Mouse (Mus musculus): ENCODE results near the gene Foxp1. TPM values are rescaled to one million over a fixed set of nuclear protein-coding genes. Genes with fewer than 3 reads are reported as not detected.

Gene Foxp1
- polyA plus RNA-seq, 1 experiment from 2014 or later, result 45.3 TPM

DNA sequence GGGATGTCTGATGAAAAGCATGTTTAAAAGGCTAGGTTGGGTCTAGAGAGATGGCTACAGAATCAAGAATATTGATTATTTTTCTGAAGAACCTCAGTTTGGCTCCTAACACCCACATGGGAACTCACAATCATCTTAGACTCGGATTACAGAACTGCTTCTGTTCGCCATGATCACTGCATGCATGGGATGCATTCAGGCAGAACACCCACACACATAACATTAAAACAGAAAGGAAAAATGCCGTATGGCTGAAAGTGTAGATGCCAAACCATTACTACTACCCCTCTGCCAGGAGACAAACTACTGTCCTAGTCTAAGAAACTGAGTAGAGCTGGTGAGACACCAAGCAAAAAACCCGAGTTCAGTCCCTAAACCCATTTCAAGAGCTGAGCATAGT lies 192.4 kb downstream of the Foxp1 start:
- WGBS, result 91% methylated on average over 4 of the region's 4 CpGs
- no peak for TF ChIP-seq CTCF (IDR thresholded peaks at IDR 0.05; ENCODE audit: low read depth)
- no peaks in the 10 kb centered on the region for H3K9me3 ChIP-seq (ENCODE audit: control insufficient read depth)
- no peak overlapping the region for H3K4me3 ChIP-seq (ENCODE audit: low read depth, low read length)
- H3K27ac ChIP-seq (ENCODE audit: low read depth, low read length), result no peak overlapping the region
- no peaks in the 10 kb centered on the region; the same call in 1 of the 2 replicates for H3K36me3 ChIP-seq (ENCODE audit: control insufficient read depth, insufficient read depth)
- no peak for ATAC-seq
- H3K4me2 ChIP-seq (replicated peaks; ENCODE audit: low read depth), result no peak overlapping the region
- H3K4me1 ChIP-seq (replicated peaks; ENCODE audit: control insufficient read depth, insufficient read depth, low read length), result peaks cover 7% of the 10 kb centered on the region; the same call in 1 of the 2 replicates
- no peaks in the 10 kb centered on the region for H3K27me3 ChIP-seq (replicated peaks; ENCODE audit: control insufficient read depth, insufficient read depth, low read length)
- H3K9ac ChIP-seq (ENCODE audit: low read depth, low read length), result no peak overlapping the region

DNA sequence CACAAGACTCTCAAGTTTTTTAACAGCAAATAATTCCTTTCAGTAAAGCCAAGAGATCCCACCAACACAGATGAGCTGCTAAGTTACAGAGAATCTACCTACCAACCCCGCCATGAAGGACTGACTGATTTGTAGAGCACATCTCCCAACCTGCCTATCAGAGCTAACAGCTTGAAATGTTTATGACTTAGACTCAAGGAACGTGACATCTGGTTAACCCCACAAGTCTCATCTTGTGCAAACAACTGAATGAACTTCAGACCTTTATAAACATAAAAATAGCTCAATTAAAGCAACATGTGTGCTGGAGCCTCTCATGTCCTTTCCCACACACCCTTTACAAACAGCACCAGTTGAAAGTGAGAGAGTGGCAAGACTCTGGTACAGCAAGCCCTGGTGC lies 193.9 kb downstream of the Foxp1 start:
- H3K4me1 ChIP-seq (replicated peaks; ENCODE audit: control insufficient read depth, insufficient read depth, low read length), result 0 out of 2 replicates have a peak, but pooled peaks cover 7% of the 10 kb centered on the region
- 13% methylated on average over 2 of the region's 2 CpGs for WGBS
- H3K9me3 ChIP-seq (ENCODE audit: control insufficient read depth), result no peaks in the 10 kb centered on the region
- H3K4me3 ChIP-seq (ENCODE audit: low read depth, low read length), result no peak overlapping the region
- no peak overlapping the region for H3K9ac ChIP-seq (ENCODE audit: low read depth, low read length)
- H3K36me3 ChIP-seq (ENCODE audit: control insufficient read depth, insufficient read depth), result no peaks in the 10 kb centered on the region; the same call in 1 of the 2 replicates
- ATAC-seq, result peak; percentile 92
- no peak for TF ChIP-seq CTCF (IDR thresholded peaks at IDR 0.05; ENCODE audit: low read depth)
- H3K27me3 ChIP-seq (replicated peaks; ENCODE audit: control insufficient read depth, insufficient read depth, low read length), result no peaks in the 10 kb centered on the region
- H3K4me2 ChIP-seq (replicated peaks; ENCODE audit: low read depth), result no peak overlapping the region
- H3K27ac ChIP-seq (ENCODE audit: low read depth, low read length), result no peak overlapping the region

DNA sequence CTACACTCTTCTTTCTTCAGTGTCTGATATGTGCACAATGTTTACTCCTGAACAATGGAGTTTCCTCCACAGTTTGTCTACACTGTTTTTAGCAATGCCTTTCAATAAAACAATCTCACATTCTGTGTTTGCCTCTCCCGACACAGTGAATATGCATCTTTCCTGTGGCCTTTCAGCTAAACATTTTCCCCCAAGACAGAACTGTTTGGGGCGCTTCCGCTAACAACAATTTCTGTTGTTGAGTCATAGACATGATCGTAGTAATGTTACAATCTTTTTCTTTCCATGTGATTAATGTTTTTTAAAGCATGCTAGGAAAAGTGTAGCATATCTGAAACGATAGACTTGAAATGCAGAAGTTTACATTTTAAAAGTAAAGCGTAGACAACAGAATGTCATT lies 194.4 kb downstream of the Foxp1 start:
- TF ChIP-seq CTCF (IDR thresholded peaks at IDR 0.05; ENCODE audit: low read depth), result no peak
- H3K4me2 ChIP-seq (replicated peaks; ENCODE audit: low read depth), result no peak overlapping the region
- 63% methylated on average over 6 of the region's 6 CpGs for WGBS
- no peak overlapping the region for H3K9ac ChIP-seq (ENCODE audit: low read depth, low read length)
- H3K27ac ChIP-seq (ENCODE audit: low read depth, low read length), result no peak overlapping the region
- no peaks in the 10 kb centered on the region for H3K9me3 ChIP-seq (ENCODE audit: control insufficient read depth)
- no peaks in the 10 kb centered on the region for H3K27me3 ChIP-seq (replicated peaks; ENCODE audit: control insufficient read depth, insufficient read depth, low read length)
- no peaks in the 10 kb centered on the region; the same call in 1 of the 2 replicates for H3K36me3 ChIP-seq (ENCODE audit: control insufficient read depth, insufficient read depth)
- H3K4me3 ChIP-seq (ENCODE audit: low read depth, low read length), result no peak overlapping the region
- ATAC-seq, result no peak
- H3K4me1 ChIP-seq (replicated peaks; ENCODE audit: control insufficient read depth, insufficient read depth, low read length), result 0 out of 2 replicates have a peak, but pooled peaks cover 7% of the 10 kb centered on the region

DNA sequence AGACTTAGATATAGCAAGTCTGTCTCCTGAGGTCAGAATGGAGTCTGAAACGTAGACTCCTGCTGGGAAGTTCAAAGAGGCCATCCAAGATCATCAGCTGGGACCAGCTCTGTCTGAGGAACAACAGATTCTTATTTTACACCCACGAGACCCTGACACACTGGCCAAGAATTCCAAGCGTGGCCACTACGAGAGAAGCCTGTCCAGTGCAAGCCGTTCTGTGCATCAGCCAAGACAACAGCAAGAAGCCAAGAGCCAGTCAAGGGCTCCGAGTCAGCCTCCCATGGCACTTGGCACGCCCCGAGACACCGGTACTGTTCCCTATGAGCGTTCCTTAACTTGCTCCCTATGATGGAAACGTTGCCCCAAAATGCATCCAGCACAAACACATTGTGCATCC lies 194.8 kb downstream of the Foxp1 start:
- WGBS, result 80% methylated on average over 11 of the region's 11 CpGs
- Histone ChIP-seq H3K36me3 (ENCODE audit: control insufficient read depth, insufficient read depth) (no peaks in the 10 kb centered on the region; the same call in 1 of the 2 replicates), H3K4me1 (replicated peaks; ENCODE audit: control insufficient read depth, insufficient read depth, low read length) (0 out of 2 replicates have a peak, but pooled peaks cover 7% of the 10 kb centered on the region), H3K4me2 (replicated peaks; ENCODE audit: low read depth) (no peak overlapping the region), H3K4me3 (ENCODE audit: low read depth, low read length) (no peak overlapping the region), H3K9ac (ENCODE audit: low read depth, low read length) (no peak overlapping the region), H3K27me3 (replicated peaks; ENCODE audit: control insufficient read depth, insufficient read depth, low read length) (no peaks in the 10 kb centered on the region), H3K27ac (ENCODE audit: low read depth, low read length) (no peak overlapping the region), H3K9me3 (ENCODE audit: control insufficient read depth) (no peaks in the 10 kb centered on the region)
- no peak for ATAC-seq
- TF ChIP-seq CTCF (IDR thresholded peaks at IDR 0.05; ENCODE audit: low read depth), result no peak

DNA sequence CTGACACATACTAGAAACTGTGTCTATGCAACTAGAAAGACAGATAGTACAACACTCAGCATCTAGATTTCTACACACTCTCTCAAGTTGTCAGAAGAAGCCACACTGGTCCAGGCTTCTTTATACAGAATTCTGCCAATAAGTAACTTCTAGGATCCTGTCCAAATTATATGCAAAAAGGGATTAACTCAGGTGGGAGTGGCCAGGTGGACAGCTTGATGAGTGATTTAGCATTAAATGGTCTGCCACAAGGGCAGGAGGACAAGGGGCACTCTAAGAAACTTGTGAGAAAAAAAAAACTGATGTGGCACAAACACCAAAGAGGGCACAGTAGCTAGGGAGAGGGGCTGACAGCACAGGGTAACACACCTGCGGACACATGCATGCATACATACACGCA lies 196.6 kb downstream of the Foxp1 start:
- H3K27ac ChIP-seq (ENCODE audit: low read depth, low read length), result no peak overlapping the region
- ATAC-seq, result no peak
- no peak for TF ChIP-seq CTCF (IDR thresholded peaks at IDR 0.05; ENCODE audit: low read depth)

DNA sequence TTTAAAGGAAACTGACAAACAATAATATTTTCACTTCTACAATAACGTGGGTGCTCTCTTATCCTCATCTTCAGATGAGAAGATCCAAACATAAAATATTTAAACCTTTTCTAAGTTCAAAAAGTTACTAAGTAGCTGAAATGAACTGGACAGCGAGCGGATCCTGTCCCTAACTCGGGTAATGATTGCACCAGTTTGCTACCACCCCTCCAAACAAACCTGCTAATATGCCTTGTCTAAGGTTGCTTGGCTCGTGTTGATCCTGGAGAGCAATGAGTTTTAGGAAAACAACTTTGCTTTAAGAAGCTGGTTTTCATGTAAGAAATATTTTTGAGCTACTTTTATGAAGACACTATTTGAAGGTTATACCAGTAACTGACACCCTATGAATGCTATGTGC lies 197.1 kb downstream of the Foxp1 start:
- TF ChIP-seq CTCF (IDR thresholded peaks at IDR 0.05; ENCODE audit: low read depth), result no peak
- Histone ChIP-seq H3K27ac (ENCODE audit: low read depth, low read length) (no peak overlapping the region), H3K9ac (ENCODE audit: low read depth, low read length) (no peak overlapping the region), H3K27me3 (replicated peaks; ENCODE audit: control insufficient read depth, insufficient read depth, low read length) (no peaks in the 10 kb centered on the region), H3K4me2 (replicated peaks; ENCODE audit: low read depth) (no peak overlapping the region), H3K9me3 (ENCODE audit: control insufficient read depth) (no peaks in the 10 kb centered on the region), H3K36me3 (ENCODE audit: control insufficient read depth, insufficient read depth) (no peaks in the 10 kb centered on the region; the same call in 1 of the 2 replicates), H3K4me3 (ENCODE audit: low read depth, low read length) (no peak overlapping the region), H3K4me1 (replicated peaks; ENCODE audit: control insufficient read depth, insufficient read depth, low read length) (0 out of 2 replicates have a peak, but pooled peaks cover 7% of the 10 kb centered on the region)
- 79% methylated on average over 5 of the region's 5 CpGs for WGBS
- ATAC-seq, result no peak

More for the DNA sequence above, 196.6 kb downstream of the Foxp1 start:
- Histone ChIP-seq H3K4me2 (replicated peaks; ENCODE audit: low read depth) (no peak overlapping the region), H3K9me3 (ENCODE audit: control insufficient read depth) (no peaks in the 10 kb centered on the region), H3K36me3 (ENCODE audit: control insufficient read depth, insufficient read depth) (no peaks in the 10 kb centered on the region; the same call in 1 of the 2 replicates), H3K9ac (ENCODE audit: low read depth, low read length) (no peak overlapping the region), H3K4me1 (replicated peaks; ENCODE audit: control insufficient read depth, insufficient read depth, low read length) (0 out of 2 replicates have a peak, but pooled peaks cover 7% of the 10 kb centered on the region), H3K4me3 (ENCODE audit: low read depth, low read length) (no peak overlapping the region), H3K27me3 (replicated peaks; ENCODE audit: control insufficient read depth, insufficient read depth, low read length) (no peaks in the 10 kb centered on the region)
- 68% methylated on average over 2 of the region's 2 CpGs for WGBS

Measured in intestine, postnatal 0 days (tissue).